Mouse (Mus musculus) kidney, adult 2 months (tissue): ENCODE data around the gene Cdh16. TPM values are rescaled to one million over a fixed set of nuclear protein-coding genes. Genes with fewer than 3 reads are reported as not detected.
"Not testable (repeated sequence)": the region's sequence is repeated elsewhere in the genome, so short reads cannot be mapped to it uniquely, and the experiment has no call there.

ENCODE experiments used
- DNase-seq: peaks from one replicate; pipeline ENCODE4 v3.0.0; 2021
- H3K27ac ChIP-seq: fragments of 200-500 bp; 2 replicates; pipeline ENCODE4 v1.5.1; 2012; ENCODE audit warnings: low read depth, low read length, control low read depth, inconsistent platforms; ENCODE audit not compliant: insufficient read depth
- H3K27me3 ChIP-seq: fragments of 200-500 bp; replicated peaks from 2 replicates; pipeline ENCODE4 v1.6.1; 2012; ENCODE audit warnings: mild to moderate bottlenecking, moderate library complexity, low read length, inconsistent platforms; ENCODE audit not compliant: control insufficient read depth, insufficient read depth
- H3K36me3 ChIP-seq: fragments of 200-500 bp; 2 replicates; pipeline ENCODE4 v1.6.1; 2012; ENCODE audit warnings: mild to moderate bottlenecking, moderate library complexity, low read length, inconsistent platforms; ENCODE audit not compliant: control insufficient read depth, insufficient read depth
- H3K4me1 ChIP-seq: fragments of 200-500 bp; 2 replicates; pipeline ENCODE4 v1.6.1; 2011; ENCODE audit warnings: low read length; ENCODE audit not compliant: control insufficient read depth, insufficient read depth
- H3K4me3 ChIP-seq: fragments of 200-500 bp; 2 replicates; pipeline ENCODE4 v1.5.1; 2011; ENCODE audit warnings: mild to moderate bottlenecking, low read depth, low read length, control low read depth; ENCODE audit not compliant: insufficient read depth
- CTCF ChIP-seq: fragments of 200-500 bp; conservative IDR thresholded peaks from 2 replicates; pipeline ENCODE4 v1.5.1; 2011; ENCODE audit warnings: low read depth, mild to moderate bottlenecking, control low read depth, low read length, moderate library complexity, mixed read lengths; ENCODE audit not compliant: insufficient read depth, insufficient read length
- POLR2A ChIP-seq: fragments of 200-500 bp; IDR thresholded peaks from one replicate; pipeline ENCODE4 v1.6.1; 2011; ENCODE audit warnings: low read depth, low read length, control low read depth
- WGBS: fragments of 180-500 bp; shearing (Covaris S2); methylation state at CpG from one replicate; pipeline ENCODE4 v1.1.7; 2018; 5-methylcytosine and 5-hydroxymethylcytosine counted together
- polyA plus RNA-seq: library from polyadenylated mRNA; depleted of rRNA; stranded (reverse); fragments of >200 nt; gene quantifications from 2 replicates; pipeline ENCODE4 v1.2.3, GENCODE M21; 2012

The Cdh16 gene
- polyA plus RNA-seq, 1 experiment: 1,106 TPM

DNA sequence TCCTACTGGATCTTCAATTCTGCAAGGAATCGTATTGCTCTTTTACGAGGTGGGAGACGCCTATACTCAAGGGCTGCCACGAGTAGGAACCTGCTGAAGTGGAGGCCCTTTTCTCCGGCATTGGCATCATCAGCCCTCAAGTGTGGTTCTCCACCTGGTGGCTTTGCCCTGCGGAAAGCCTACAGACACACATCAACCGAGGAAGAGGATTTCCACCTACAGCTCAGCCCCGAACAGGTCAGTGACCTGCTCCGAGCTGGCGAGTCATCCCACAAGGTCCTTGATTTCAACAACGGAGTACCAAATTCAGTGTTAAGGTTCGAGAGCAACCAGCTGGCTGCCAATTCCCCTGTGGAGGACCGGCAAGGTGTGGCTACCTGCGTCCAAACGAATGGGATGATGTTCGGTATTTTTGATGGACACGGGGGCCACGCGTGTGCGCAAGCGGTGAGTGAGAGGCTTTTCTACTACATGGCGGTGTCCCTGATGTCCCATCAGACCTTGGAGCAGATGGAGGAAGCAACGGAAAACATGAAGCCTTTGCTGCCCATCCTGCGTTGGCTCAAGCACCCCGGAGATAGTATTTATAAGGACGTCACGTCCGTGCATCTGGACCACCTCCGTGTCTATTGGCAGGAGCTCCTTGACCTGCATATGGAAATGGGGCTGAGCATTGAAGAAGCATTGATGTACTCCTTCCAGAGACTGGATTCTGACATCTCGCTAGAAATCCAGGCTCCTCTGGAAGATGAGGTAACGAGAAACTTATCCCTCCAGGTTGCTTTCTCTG lies 30.5 kb downstream of the Cdh16 start:
- Histone ChIP-seq H3K4me3 (no peak overlapping the region), H3K4me1 (peaks cover 29% of the 10 kb centered on the region; the same call in 1 of the 2 replicates), H3K27ac (peak overlapping the region; percentile 30), H3K36me3 (peaks cover 8% of the 10 kb centered on the region; the same call in 1 of the 2 replicates), H3K27me3 (no peaks in the 10 kb centered on the region)
- no peak for DNase-seq
- TF ChIP-seq CTCF (no peak), POLR2A (no peak)
- WGBS: 87% methylated on average over 31 of the region's 31 CpGs

DNA sequence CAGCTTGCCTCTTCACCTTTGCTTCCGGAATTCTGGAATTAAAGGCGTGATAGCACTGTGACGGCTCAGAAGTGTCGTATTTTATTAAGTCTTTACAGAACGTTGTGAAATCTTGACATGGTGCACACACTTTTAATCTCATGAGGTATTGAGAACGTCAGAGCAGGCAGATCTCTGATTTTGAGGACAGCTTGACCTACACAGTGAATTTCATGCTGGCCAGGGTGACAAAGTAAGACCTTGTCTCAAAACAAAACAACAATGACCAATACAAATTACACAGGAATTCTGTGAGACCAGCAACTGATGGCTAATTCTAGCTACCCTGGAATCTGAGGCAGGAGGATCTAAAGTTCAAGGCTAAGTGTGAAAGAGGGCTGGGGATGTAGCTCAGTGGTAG lies 31.6 kb downstream of the Cdh16 start:
- H3K27ac ChIP-seq: peak overlapping the region; percentile 70
- peaks cover 8% of the 10 kb centered on the region; the same call in 1 of the 2 replicates for H3K36me3 ChIP-seq
- H3K27me3 ChIP-seq: no peaks in the 10 kb centered on the region
- peaks cover 24% of the 10 kb centered on the region; the same call in 1 of the 2 replicates for H3K4me1 ChIP-seq
- TF ChIP-seq POLR2A (no peak), CTCF (no peak)
- H3K4me3 ChIP-seq: peak overlapping the region; percentile 37
- 55% methylated on average over 6 of the region's 6 CpGs for WGBS
- DNase-seq: no peak

DNA sequence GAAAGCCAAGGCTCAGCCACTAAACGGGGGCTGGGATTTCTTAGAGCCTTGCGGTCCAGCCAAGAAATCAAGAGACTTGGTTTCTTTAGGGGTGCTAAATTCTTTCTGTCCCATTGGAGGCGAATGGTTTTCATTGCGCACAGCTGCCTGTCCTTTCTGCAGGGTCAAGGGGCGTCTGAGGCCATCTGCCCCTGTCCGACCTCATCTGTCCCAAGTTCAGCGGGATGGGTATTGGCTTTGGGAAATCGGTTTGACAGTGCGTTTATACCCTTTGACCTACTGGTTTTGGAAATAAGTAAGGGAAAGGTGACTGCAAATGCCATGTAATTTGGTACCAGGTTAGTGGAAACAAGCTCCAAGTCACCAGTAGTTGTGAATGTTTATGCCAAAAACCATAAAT lies 32.3 kb downstream of the Cdh16 start:
- peak; percentile 71 for DNase-seq
- TF ChIP-seq POLR2A: no peak
- TF ChIP-seq CTCF: no peak
- Histone ChIP-seq H3K4me1 (peaks cover 23% of the 10 kb centered on the region; the same call in 1 of the 2 replicates), H3K27ac (peak overlapping the region; percentile 92), H3K4me3 (peak overlapping the region; percentile 89), H3K27me3 (no peaks in the 10 kb centered on the region), H3K36me3 (peaks cover 8% of the 10 kb centered on the region; the same call in 1 of the 2 replicates)
- WGBS: 3% methylated on average over 9 of the region's 9 CpGs

DNA sequence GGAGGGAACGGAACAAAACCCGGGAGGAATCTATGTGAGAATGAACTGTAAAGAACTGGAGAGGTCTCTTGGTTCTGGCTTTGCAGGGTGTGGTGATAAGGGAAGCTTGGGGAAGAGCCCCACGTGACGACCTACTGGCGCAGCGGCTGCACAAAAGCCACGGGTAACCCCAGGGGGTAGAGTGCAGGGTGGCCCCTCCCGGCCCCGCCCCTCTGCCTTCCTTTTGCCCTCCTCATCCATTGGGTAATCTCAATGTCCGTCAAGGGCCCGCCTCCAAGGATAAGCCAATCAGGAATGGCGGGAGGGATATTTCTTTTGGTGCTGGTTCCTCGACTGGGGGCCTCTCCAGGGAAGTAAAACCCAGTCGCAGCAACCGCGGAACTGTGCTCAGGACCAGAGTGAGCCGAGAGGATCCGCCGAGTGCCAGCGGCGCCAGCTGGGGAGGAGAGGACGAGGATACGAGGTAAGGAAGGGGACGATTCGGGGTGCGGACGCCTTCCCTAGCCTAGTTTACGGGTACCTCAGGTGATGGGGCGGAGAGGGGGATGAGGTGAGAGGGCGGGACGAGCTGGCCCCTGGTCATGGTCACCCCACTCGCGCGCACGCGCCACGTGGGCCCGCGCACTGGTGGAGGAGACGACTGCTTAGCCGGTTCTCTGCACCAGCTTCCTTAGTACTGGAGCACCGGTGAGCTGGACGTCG lies 32.9 kb downstream of the Cdh16 start, which contains the start of gene Pdp2:
TSS of gene Pdp2 (plus strand) at position 319 of the 702 bp plus-strand sequence.
- Histone ChIP-seq H3K4me1 (peaks cover 20% of the 10 kb centered on the region; the same call in 1 of the 2 replicates), H3K36me3 (peaks cover 8% of the 10 kb centered on the region; the same call in 1 of the 2 replicates), H3K4me3 (peak within 1 kb of the TSS; percentile 89), H3K27ac (peak within 1 kb of the TSS; percentile 92), H3K27me3 (no peaks in the 10 kb centered on the region)
- WGBS: under 1% methylated on average over 44 of the region's 44 CpGs
- peak; percentile 98 for DNase-seq
- TF ChIP-seq POLR2A: peak; percentile 38
- no peak for TF ChIP-seq CTCF

DNA sequence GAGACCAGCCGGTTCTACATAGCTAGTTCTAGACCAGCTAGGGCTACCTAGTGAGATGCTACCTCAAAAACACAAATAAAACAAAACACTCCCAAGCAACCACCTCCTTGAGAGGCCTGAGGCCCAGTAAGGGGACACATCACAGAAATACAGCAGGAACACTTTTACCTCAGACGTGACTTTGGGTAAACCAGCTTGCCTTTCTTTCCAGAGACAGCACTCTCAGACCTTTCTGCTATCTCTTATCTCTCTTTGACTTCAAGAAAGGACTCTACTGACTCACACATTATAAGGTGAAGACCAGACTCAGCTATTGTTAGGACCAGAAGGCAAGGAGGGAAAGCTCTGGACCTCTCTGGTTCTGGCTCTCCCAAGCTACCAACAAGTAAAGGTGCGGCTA lies 33.9 kb downstream of the Cdh16 start:
- Histone ChIP-seq H3K27me3 (no peaks in the 10 kb centered on the region), H3K36me3 (peaks cover 8% of the 10 kb centered on the region; the same call in 1 of the 2 replicates), H3K4me1 (peaks cover 12% of the 10 kb centered on the region; the same call in 1 of the 2 replicates), H3K4me3 (no peak overlapping the region), H3K27ac (no peak overlapping the region)
- WGBS: over 99% methylated on average over 3 of the region's 3 CpGs
- no peak for TF ChIP-seq CTCF
- no peak for TF ChIP-seq POLR2A
- DNase-seq: no peak

DNA sequence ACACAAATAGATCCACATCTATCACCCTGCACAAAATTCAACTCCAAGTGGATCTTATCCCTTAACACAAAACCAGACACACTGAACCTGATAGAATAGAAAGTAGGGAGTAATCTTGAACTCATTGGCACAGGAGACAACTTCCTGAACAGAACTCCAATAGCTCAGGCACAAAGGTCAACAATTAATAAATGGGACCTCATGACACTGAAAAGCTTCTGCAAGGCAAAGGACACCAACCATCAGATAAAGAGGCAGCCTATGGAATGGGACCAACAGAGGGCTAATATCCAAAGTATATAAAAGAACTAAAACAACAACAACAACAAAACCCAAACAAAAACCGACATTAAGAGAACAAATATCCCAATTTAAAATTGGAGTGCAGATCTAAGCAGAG lies 39.7 kb downstream of the Cdh16 start:
- Histone ChIP-seq H3K4me1 (no peaks in the 10 kb centered on the region), H3K27me3 (no peaks in the 10 kb centered on the region), H3K36me3 (no peaks in the 10 kb centered on the region), H3K27ac (no peak overlapping the region), H3K4me3 (no peak overlapping the region)
- no peak for DNase-seq
- WGBS: 56% methylated on average over 1 of the region's 1 CpGs
- TF ChIP-seq CTCF (no peak), POLR2A (no peak)

DNA sequence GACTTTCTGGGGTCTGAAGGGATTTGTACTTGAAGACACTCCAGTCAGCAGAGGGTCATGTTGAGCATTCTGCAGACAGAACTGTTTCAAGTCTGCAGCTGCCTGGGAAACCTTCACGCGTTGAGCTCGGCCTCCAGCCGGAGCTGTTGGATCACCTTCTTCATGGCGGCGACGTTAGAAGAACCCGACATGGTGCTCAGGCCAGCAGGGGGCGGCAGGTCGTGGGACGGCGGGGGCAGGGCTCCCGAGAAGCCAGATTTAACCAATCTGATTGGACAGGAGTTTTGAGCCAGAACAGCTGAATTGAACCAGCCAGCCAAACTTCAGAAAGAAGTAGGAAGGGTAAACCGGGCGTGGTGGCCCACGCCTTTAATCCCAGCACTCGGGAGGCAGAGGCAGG lies 46.6 kb downstream of the Cdh16 start:
- H3K27me3 ChIP-seq, DNase-seq, H3K36me3 ChIP-seq, H3K4me3 ChIP-seq, H3K4me1 ChIP-seq, H3K27ac ChIP-seq: not testable (repeated sequence)
- 84% methylated on average over 17 of the region's 17 CpGs for WGBS
